Mouse (Mus musculus) neural tube, embryonic 11.5 days (tissue): ENCODE data around the gene Fut11. TPM values are rescaled to one million over a fixed set of nuclear protein-coding genes. Genes with fewer than 3 reads are reported as not detected.
A peak's percentile ranks its signal among the peaks of the same experiment; 100 is the strongest.

Experiments used
- ATAC-seq: fragments of 200-750 bp; cut with Nextera tagmentation; 2 replicates; pipeline ENCODE4 v1.8.0; 2017; ENCODE audit warnings: moderate number of reproducible peaks, mild to moderate bottlenecking, moderate TSS enrichment, moderate library complexity; ENCODE audit not compliant: insufficient read depth, low FRiP score, low TSS enrichment
- DNase-seq: peaks from one replicate; pipeline ENCODE4 v3.0.0-alpha.2; 2015; ENCODE audit warnings: low spot score
- H3K27ac ChIP-seq: fragments of 300-500 bp; sonication (generic); 2 replicates; pipeline ENCODE4 v1.5.1; 2014; ENCODE audit warnings: low read depth, mild to moderate bottlenecking, low read length
- H3K27me3 ChIP-seq: fragments of 300-500 bp; sonication (generic); 2 replicates; pipeline ENCODE4 v1.6.1; 2014; ENCODE audit warnings: mild to moderate bottlenecking, low read length, mixed read lengths; ENCODE audit not compliant: control insufficient read depth, insufficient read depth
- H3K36me3 ChIP-seq: fragments of 300-500 bp; sonication (generic); 2 replicates; pipeline ENCODE4 v1.6.1; 2014; ENCODE audit warnings: mild to moderate bottlenecking, low read length, moderate library complexity, mixed read lengths; ENCODE audit not compliant: control insufficient read depth, insufficient read depth
- H3K4me1 ChIP-seq: fragments of 300-500 bp; sonication (generic); 2 replicates; pipeline ENCODE4 v1.6.1; 2014; ENCODE audit warnings: low read length, mixed read lengths; ENCODE audit not compliant: control insufficient read depth, insufficient read depth
- H3K4me2 ChIP-seq: fragments of 300-500 bp; sonication (generic); 2 replicates; pipeline ENCODE4 v1.6.1; 2014; ENCODE audit warnings: low read depth, mild to moderate bottlenecking, moderate library complexity
- H3K4me3 ChIP-seq: fragments of 300-500 bp; sonication (generic); 2 replicates; pipeline ENCODE4 v1.5.1; 2014; ENCODE audit warnings: low read depth, low read length
- H3K9ac ChIP-seq: fragments of 300-500 bp; sonication (generic); 2 replicates; pipeline ENCODE4 v1.6.1; 2014; ENCODE audit warnings: mild to moderate bottlenecking, low read length
- H3K9me3 ChIP-seq: fragments of 300-500 bp; sonication (generic); 2 replicates; pipeline ENCODE4 v1.6.1; 2016; ENCODE audit warnings: low read length; ENCODE audit not compliant: control insufficient read depth
- WGBS: fragments of 180-500 bp; shearing (Covaris S2); extraction: QIAGEN DNeasy Blood & Tissue Kit; methylation state at CpG from one replicate; pipeline ENCODE4 v1.1.7; 2014; 5-methylcytosine and 5-hydroxymethylcytosine counted together
- polyA plus RNA-seq: library from polyadenylated mRNA; unstranded; fragments of >200 nt; fragmentation: Nextera tagmentation; extraction: Ambion mirVana; gene quantifications from 2 replicates; pipeline ENCODE4 v1.2.1, GENCODE M21; 2014

Fut11 gene
- polyA plus RNA-seq, result 22.6 and 23.1 TPM in 2 replicates

DNA sequence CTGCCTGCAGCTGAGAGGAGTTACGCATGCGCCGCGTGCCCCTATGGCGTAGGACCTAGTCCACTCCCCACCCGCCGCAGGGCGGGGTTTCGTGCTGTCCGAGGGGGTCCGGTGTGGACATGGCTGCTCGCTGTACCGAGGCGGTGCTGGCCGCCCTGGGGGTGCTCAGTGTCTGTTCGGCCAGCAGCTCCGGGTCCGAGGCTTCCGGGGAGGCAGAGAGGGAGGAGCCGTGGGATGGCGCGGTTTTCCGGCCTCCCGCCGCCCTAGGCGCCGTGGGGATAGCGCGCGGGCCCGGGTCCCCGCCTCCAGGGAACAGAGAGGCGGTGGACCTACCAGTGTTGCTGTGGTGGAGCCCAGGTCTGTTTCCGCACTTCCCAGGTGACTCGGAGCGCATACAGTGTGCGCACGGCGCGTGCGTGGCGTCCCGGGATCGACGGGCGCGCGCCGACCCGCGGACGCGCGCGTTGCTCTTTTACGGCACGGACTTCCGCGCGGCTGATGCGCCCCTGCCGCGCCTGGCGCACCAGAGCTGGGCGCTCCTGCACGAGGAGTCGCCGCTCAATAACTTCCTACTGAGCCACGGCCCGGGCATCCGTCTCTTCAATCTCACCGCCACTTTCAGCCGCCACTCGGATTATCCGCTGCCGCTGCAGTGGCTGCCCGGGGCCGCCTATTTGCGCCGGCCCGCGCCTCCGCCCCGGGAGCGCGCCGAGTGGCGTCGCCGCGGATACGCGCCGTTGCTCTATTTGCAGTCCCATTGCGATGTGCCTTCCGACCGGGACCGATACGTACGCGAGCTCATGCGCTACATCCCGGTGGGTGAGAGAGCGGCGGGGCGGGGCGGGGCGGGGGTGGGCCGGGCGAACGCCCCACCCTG lies at the start of gene Fut11:
TSS of gene Fut11 (plus strand) at position 85 of the 877 bp plus-strand sequence.
- WGBS, result under 1% methylated on average over 103 of the region's 111 CpGs
- peaks cover 15% of the 10 kb centered on the region for H3K36me3 ChIP-seq
- peak; percentile 89 for DNase-seq
- H3K9ac ChIP-seq, result peak within 1 kb of the TSS; percentile 69
- peak; percentile 89 for ATAC-seq
- H3K9me3 ChIP-seq, result no peaks in the 10 kb centered on the region
- peaks cover 16% of the 10 kb centered on the region for H3K4me1 ChIP-seq
- peak within 1 kb of the TSS; percentile 76 for H3K4me2 ChIP-seq
- H3K27ac ChIP-seq, result peak within 1 kb of the TSS; percentile 89
- H3K4me3 ChIP-seq, result peak within 1 kb of the TSS; percentile 65
- H3K27me3 ChIP-seq, result no peaks in the 10 kb centered on the region

DNA sequence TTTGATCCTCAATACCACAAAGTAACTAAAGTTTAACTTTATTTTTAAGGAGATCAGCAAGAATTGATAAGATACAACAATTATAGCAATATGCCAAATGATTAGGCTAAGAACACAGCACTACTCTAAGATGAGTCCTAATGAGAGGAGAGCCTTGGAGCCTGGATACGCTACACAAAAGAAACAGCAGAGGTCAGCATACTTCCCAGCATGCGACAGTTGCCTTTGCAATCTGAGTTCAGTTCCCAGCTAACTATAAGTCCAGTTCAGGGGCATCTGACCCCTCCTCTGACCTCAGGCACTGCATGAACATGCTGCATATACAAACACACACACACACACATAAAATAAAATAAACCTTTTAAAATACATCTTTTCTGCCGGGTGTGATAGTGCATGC lies 49.2 kb upstream of the Fut11 start:
- ATAC-seq (no peak), DNase-seq (no peak)

DNA sequence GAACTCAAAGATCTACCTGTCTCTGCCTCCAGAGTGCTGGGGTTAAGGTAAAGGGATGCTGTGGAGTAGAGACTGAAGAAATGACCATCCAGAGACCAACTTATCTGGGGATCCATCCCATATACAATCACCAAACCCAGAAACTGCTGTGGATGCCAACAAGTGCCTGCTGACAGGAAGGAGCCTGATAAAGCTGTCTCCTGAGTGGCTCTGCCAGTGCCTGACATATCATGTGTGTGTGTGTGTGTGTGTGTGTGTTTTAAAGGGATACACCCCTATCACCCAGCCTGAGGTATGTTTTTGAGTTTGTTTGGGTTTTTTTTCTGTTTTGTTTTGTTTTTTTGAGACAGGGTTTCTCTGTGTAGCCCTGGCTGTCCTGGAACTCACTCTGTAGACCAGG lies 48.4 kb upstream of the Fut11 start:
- Histone ChIP-seq H3K4me3 (no peak overlapping the region), H3K4me1 (no peaks in the 10 kb centered on the region), H3K9ac (no peak overlapping the region), H3K4me2 (no peak overlapping the region), H3K9me3 (no peaks in the 10 kb centered on the region), H3K36me3 (no peaks in the 10 kb centered on the region), H3K27me3 (no peaks in the 10 kb centered on the region), H3K27ac (no peak overlapping the region)
- DNase-seq (no peak), ATAC-seq (no peak)

More for the DNA sequence above, 49.2 kb upstream of the Fut11 start:
- H3K27ac ChIP-seq, result no peak overlapping the region
- H3K9me3 ChIP-seq, result no peaks in the 10 kb centered on the region
- no peaks in the 10 kb centered on the region for H3K4me1 ChIP-seq
- H3K4me3 ChIP-seq, result no peak overlapping the region
- H3K4me2 ChIP-seq, result no peak overlapping the region
- no peaks in the 10 kb centered on the region for H3K36me3 ChIP-seq
- H3K9ac ChIP-seq, result no peak overlapping the region
- 33% methylated on average over 3 of the region's 3 CpGs for WGBS
- H3K27me3 ChIP-seq, result no peaks in the 10 kb centered on the region

DNA sequence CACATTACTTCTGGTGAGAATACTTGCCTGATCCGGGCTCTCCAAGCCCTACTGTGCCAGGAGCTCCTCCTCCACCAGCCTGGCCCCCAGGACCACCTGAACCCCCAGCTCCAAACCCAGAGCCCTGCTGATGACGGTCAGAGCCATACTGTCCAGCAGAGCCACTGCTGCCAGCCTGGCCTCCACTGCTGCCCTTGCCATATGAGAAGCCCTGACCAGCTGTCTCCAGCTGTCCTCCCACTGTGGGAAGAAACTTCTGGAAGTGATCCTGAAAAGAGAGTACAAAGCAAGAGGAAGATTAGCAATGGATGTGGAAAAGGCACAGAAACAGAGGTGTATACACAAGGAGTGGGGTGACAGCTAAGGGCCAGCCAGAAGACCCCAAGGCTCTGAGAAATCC lies 43.8 kb upstream of the Fut11 start:
- 78% methylated on average over 2 of the region's 2 CpGs for WGBS

DNA sequence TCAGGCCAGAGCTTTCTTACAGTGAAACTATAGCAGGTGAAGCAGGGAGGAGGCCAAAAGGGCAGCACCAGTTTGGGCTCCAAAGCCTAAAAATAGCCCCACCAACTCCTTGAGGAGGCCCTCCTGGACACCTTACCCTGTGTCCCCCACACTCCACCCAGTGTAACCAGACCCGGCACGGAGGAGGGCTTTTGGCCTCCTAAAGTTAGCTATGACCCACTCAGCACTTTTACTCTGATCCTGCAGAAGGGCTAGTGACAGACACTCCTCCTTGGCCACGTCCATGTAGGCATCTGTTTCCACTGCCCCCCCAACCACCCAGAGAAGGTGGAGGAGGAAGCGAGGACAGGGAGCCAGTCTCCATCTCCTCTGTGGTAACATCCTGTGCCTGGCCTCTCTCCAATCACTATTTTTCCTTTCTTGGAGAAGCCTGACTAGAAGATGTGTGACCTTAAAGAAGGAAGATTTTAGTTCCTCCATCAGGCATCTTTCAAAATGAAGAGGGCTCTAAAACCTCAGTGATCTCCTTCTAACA lies 43.0 kb upstream of the Fut11 start:
- DNase-seq (no peak), ATAC-seq (no peak)
- WGBS, result 63% methylated on average over 4 of the region's 4 CpGs
- Histone ChIP-seq H3K4me1 (no peaks in the 10 kb centered on the region), H3K36me3 (no peaks in the 10 kb centered on the region), H3K4me3 (no peak overlapping the region), H3K9me3 (no peaks in the 10 kb centered on the region), H3K9ac (no peak overlapping the region), H3K4me2 (no peak overlapping the region), H3K27ac (no peak overlapping the region), H3K27me3 (no peaks in the 10 kb centered on the region)

More for the DNA sequence above, 43.8 kb upstream of the Fut11 start:
- H3K27ac ChIP-seq, result no peak overlapping the region
- H3K9ac ChIP-seq, result no peak overlapping the region
- no peaks in the 10 kb centered on the region for H3K36me3 ChIP-seq
- no peaks in the 10 kb centered on the region for H3K27me3 ChIP-seq
- no peak for ATAC-seq
- DNase-seq, result no peak
- H3K4me3 ChIP-seq, result no peak overlapping the region
- H3K4me2 ChIP-seq, result no peak overlapping the region
- H3K4me1 ChIP-seq, result no peaks in the 10 kb centered on the region
- no peaks in the 10 kb centered on the region for H3K9me3 ChIP-seq

DNA sequence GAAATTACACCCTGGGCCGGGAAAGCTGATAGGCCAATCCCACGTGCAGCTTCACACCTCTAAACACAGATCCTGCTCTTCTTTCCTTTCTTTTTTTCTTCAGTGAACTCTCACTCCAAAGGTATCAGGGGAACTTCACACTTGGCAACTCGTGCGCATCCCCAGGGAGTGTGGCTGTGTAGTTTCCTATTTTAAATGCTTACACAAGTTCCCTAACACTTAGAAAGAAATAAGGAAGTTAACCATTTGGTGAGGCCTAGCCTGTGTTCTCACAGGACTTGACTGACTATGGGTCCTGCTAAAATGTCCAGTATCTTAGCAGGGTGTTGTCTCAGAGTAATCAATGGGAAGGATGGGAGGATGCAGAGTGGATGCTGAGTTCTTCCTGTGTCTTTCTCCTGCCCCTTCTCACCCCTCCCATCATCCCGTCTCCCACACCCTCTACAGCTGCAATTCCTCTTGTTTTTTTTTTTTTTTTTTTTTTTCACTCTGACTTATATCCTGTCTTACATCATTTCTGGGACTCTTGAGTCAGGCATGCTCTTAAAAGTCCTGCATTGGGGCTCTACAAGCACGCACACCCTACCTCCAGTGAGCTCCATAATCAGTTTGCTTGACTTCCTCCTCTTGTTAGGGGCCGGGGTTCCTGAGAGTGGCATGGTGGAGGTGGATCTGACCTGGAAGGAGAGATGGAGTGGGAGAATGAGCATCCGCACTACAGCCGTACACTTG lies 39.9 kb upstream of the Fut11 start:
- 83% methylated on average over 9 of the region's 9 CpGs for WGBS

DNA sequence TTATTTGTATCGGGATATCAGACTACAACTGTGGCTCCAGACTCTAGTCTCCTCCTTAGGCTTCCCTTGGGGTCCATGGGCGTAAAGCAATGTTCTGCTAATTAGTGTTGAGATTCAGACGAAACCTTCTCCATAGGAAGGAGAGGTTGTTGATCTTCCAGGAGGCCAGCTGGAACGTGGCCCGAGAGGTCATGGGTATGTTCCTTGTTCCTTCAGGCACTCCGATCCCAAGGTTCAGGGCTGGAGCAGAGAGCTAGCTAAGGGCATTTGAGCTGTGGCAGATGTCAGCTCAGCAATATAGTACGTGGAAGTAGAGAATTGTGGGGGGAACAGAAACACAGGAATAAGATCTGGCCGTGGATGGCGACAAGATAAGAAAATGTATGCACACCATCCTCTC lies 39.0 kb upstream of the Fut11 start:
- ATAC-seq, result no peak
- Histone ChIP-seq H3K9ac (no peak overlapping the region), H3K4me1 (no peaks in the 10 kb centered on the region), H3K9me3 (no peaks in the 10 kb centered on the region), H3K4me3 (no peak overlapping the region), H3K27me3 (no peaks in the 10 kb centered on the region), H3K4me2 (no peak overlapping the region), H3K27ac (no peak overlapping the region), H3K36me3 (no peaks in the 10 kb centered on the region)
- WGBS, result 77% methylated on average over 9 of the region's 9 CpGs
- DNase-seq, result no peak

More for the DNA sequence above, 39.9 kb upstream of the Fut11 start:
- H3K9me3 ChIP-seq, result no peaks in the 10 kb centered on the region
- no peaks in the 10 kb centered on the region for H3K27me3 ChIP-seq
- H3K4me3 ChIP-seq, result no peak overlapping the region
- no peak overlapping the region for H3K9ac ChIP-seq
- H3K4me1 ChIP-seq, result no peaks in the 10 kb centered on the region
- no peak for ATAC-seq
- no peak overlapping the region for H3K27ac ChIP-seq
- no peak overlapping the region for H3K4me2 ChIP-seq
- DNase-seq, result no peak
- H3K36me3 ChIP-seq, result no peaks in the 10 kb centered on the region

DNA sequence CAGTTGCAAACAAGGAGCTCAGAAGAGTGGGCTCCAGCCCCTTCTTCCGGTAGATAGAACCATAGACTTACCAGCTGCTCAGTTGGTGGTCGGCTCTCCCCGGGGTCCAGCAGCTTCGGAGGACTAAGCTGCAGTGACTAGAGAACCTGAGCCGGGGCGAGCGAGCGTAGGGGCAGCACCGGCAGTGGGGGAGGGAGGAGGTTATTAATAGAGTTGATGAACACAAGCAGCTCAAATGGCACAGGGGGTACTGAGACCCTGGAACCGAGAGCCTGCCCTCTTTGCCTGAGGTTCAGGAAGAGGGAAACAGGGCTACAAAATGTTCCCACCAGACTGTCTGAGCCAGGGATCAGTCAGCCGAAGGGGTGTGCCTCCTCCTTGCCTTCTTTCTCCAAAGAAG lies 38.4 kb upstream of the Fut11 start, which contains the start of gene Myoz1:
TSS of gene Myoz1 (minus strand) at position 180 of the 400 bp plus-strand sequence.
- ATAC-seq, result no peak

More for the DNA sequence above, 38.4 kb upstream of the Fut11 start, which contains the start of gene Myoz1:
- Histone ChIP-seq H3K27me3 (no peaks in the 10 kb centered on the region), H3K4me2 (no peak within 1 kb of the TSS), H3K27ac (no peak within 1 kb of the TSS), H3K9me3 (no peaks in the 10 kb centered on the region), H3K4me1 (no peaks in the 10 kb centered on the region; the same call in 1 of the 2 replicates), H3K9ac (no peak within 1 kb of the TSS), H3K4me3 (no peak within 1 kb of the TSS), H3K36me3 (no peaks in the 10 kb centered on the region)
- 55% methylated on average over 11 of the region's 11 CpGs for WGBS
- DNase-seq, result no peak
